Mouse (Mus musculus) liver, adult 2 months (tissue): ENCODE measurements around the gene Rbm7. TPM values are rescaled to one million over a fixed set of nuclear protein-coding genes. Genes with fewer than 3 reads are reported as not detected.
"Not testable (repeated sequence)": the region's sequence is repeated elsewhere in the genome, so short reads cannot be mapped to it uniquely, and the experiment has no call there.

ENCODE experiments used
- DNase-seq: peaks from one replicate; pipeline ENCODE4 v3.0.0-alpha.2; 2011; ENCODE audit warnings: low read depth, low spot score; ENCODE audit errors: extremely low read depth
- H3K27ac ChIP-seq: fragments of 200-500 bp; replicated peaks from 2 replicates; pipeline ENCODE4 v1.5.1; 2012; ENCODE audit warnings: low read depth, mild to moderate bottlenecking, control low read depth, inconsistent platforms, low read length; ENCODE audit not compliant: insufficient read depth
- H3K27me3 ChIP-seq: fragments of 200-500 bp; 2 replicates; pipeline ENCODE4 v1.6.1; 2012; ENCODE audit warnings: mild to moderate bottlenecking, moderate library complexity, low read length, inconsistent platforms; ENCODE audit not compliant: control insufficient read depth, insufficient read depth
- H3K36me3 ChIP-seq: fragments of 200-500 bp; 2 replicates; pipeline ENCODE4 v1.6.1; 2012; ENCODE audit warnings: low read length, inconsistent platforms; ENCODE audit not compliant: control insufficient read depth, insufficient read depth
- H3K4me1 ChIP-seq: fragments of 200-500 bp; 2 replicates; pipeline ENCODE4 v1.6.1; 2011; ENCODE audit warnings: low read length; ENCODE audit not compliant: control insufficient read depth, insufficient read depth
- H3K4me3 ChIP-seq: fragments of 200-500 bp; 2 replicates; pipeline ENCODE4 v1.5.1; 2011; ENCODE audit warnings: low read depth, mild to moderate bottlenecking, control low read depth, low read length, moderate library complexity; ENCODE audit not compliant: insufficient read depth
- H3K79me2 ChIP-seq: fragments of 200-500 bp; 2 replicates; pipeline ENCODE4 v1.6.1; 2012; ENCODE audit warnings: inconsistent platforms, mild to moderate bottlenecking, low read length, moderate library complexity; ENCODE audit not compliant: control insufficient read depth, insufficient read depth
- H3K9ac ChIP-seq: fragments of 200-500 bp; 2 replicates; pipeline ENCODE4 v1.6.1; 2012; ENCODE audit warnings: low read depth, mild to moderate bottlenecking, control low read depth, inconsistent platforms, low read length
- CTCF ChIP-seq: fragments of 200-500 bp; IDR thresholded peaks from 2 replicates; pipeline ENCODE4 v1.5.1; 2011; ENCODE audit warnings: low read depth, low read length, control low read depth
- POLR2A ChIP-seq: fragments of 200-500 bp; IDR thresholded peaks from 2 replicates; pipeline ENCODE4 v1.6.1; 2011; ENCODE audit warnings: low read length, control low read depth; ENCODE audit not compliant: insufficient read depth; ENCODE audit errors: extremely low read depth
- WGBS: fragments of 180-500 bp; shearing (Covaris S2); methylation state at CpG from one replicate; pipeline ENCODE4 v1.1.7; 2018; 5-methylcytosine and 5-hydroxymethylcytosine counted together
- polyA plus RNA-seq: library from polyadenylated mRNA; depleted of rRNA; stranded (reverse); fragments of >200 nt; gene quantifications from 2 replicates; pipeline ENCODE4 v1.2.3, GENCODE M21; 2012
- total RNA-seq: library from RNA; depleted of rRNA; stranded (reverse); fragments of >200 nt; gene quantifications from 2 replicates; pipeline ENCODE4 v1.2.3, GENCODE M21; 2014

Rbm7 gene
- total and polyA plus RNA-seq, 2 experiments = 17.9 to 57.7 TPM

DNA sequence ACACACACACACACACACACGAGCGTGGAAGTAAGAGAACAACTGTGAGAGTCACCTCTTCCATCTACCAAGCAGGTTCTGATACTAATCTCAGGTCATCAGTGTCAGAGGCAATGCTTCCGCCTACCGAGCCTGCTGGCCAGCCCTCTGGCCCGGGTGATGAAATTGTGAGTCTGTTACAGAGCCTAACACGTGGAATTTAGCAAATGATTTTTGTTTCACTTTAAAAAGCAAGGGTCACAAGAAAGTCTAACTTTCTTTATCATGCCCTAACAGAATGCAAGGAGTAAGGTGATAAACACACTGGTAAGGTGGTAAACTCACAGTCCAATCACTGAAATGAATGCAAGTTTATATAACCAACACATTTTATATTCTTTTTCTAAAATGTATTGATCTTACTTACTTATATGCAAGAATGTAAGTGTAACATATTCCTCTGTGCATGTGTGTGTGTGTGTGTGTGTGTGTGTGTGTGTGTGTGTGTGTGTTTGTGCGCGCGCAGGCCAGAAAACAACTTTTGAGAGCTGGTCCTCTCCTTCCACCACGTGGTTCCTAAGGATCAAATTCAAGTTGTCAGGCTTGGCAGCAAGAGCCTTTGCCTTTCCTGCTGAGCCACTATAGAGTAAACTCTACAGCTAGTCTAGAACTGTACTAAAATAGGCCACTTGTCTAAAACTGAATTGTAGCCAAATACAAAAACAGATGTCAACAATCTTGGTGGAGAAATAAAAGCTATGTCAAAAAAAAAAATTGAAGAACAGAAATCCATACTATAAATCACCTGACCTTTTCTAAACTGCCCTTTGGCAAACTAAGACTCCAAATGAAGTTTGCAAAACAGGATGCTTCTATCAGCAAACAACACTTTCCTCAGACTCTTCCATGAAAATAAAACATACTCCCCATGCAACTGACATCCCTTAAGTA is 18.6 kb downstream of the Rbm7 start:
- Histone ChIP-seq H3K36me3 (peaks cover 27% of the 10 kb centered on the region), H3K27ac (no peak overlapping the region), H3K27me3 (no peaks in the 10 kb centered on the region), H3K4me3 (no peak overlapping the region), H3K9ac (no peak overlapping the region), H3K4me1 (peaks cover 8% of the 10 kb centered on the region), H3K79me2 (peaks cover 4% of the 10 kb centered on the region; the same call in 1 of the 2 replicates)
- DNase-seq = peak; percentile 56
- TF ChIP-seq CTCF = no peak
- no peak for TF ChIP-seq POLR2A
- WGBS = 64% methylated on average over 10 of the region's 10 CpGs

DNA sequence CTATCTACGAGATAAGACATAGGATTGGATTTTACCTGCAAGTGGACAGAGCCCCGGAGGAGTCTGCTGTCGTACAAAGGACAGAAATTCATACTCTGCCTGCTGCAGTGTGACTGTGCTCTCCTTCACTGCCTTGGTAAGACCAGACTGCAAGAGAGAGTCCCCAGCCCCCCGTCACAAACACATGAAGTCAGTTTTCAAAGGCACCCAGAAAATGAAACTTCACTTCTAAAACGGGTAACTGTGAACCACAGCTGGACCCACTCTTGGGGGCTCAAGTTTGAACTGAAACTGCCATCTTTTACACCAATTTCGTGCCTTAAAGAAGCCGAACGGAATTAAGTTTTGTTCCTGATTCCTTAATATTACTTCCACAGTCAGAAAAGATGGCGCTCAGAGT is 20.7 kb downstream of the Rbm7 start:
- TF ChIP-seq CTCF (no peak), POLR2A (no peak)
- Histone ChIP-seq H3K27ac (no peak overlapping the region), H3K4me3 (no peak overlapping the region), H3K36me3 (peaks cover 34% of the 10 kb centered on the region), H3K79me2 (no peaks in the 10 kb centered on the region), H3K9ac (no peak overlapping the region), H3K4me1 (peaks cover under 1% of the 10 kb centered on the region), H3K27me3 (no peaks in the 10 kb centered on the region)
- DNase-seq = no peak
- 95% methylated on average over 9 of the region's 9 CpGs for WGBS

DNA sequence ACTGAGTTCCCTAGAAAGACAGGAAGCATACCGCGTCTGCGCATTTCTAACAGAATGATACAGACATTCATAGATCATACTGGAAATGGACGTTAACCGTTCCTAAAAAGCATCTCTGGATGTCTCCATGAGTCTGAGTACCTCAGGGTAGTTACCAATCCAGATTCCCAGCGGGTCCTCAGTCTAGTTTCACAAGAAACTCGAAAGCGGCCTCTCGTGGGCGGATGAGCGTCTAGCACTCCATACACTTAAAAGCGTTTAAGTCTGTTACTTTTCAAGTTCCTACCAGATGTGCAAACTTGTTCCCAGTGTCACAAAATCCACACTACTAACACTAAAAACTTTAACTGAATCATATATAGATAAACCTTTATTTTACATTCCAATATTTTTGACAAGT is 22.0 kb downstream of the Rbm7 start:
- Histone ChIP-seq H3K4me1 (no peaks in the 10 kb centered on the region; the same call in none of the 2 replicates), H3K4me3 (no peak overlapping the region), H3K79me2 (no peaks in the 10 kb centered on the region), H3K27me3 (no peaks in the 10 kb centered on the region), H3K27ac (no peak overlapping the region), H3K36me3 (peaks cover 42% of the 10 kb centered on the region), H3K9ac (no peak overlapping the region)
- no peak for DNase-seq
- TF ChIP-seq POLR2A (no peak), CTCF (no peak)
- WGBS = 92% methylated on average over 12 of the region's 12 CpGs

DNA sequence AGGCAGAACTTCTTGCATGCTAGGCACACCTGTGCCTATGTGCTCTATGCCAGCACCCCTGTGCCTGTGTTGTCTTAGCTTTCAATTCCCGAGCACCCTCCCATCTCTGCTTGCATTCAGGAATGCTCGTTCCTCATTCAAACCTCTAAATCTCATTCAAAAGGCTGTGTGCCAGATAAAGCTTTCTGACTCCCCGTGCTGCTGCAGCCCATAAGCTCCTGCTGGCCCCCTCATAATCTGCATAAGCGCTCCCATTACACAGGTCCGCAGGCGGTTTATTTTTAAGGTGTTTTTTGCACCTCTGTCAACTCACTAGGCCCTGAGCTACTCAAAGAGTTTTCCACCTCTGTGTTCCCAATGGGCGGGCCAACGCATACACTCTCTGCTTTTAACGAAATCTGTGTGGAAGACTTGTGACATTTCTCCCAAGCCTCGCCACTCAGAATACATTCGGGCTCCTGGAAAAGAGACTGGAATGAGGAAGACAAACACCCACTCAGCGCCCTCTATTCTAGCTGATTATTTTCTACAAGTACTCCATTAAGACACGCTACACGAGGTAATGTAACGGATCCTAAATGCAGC is 22.6 kb downstream of the Rbm7 start:
- H3K36me3 ChIP-seq = peaks cover 43% of the 10 kb centered on the region

DNA sequence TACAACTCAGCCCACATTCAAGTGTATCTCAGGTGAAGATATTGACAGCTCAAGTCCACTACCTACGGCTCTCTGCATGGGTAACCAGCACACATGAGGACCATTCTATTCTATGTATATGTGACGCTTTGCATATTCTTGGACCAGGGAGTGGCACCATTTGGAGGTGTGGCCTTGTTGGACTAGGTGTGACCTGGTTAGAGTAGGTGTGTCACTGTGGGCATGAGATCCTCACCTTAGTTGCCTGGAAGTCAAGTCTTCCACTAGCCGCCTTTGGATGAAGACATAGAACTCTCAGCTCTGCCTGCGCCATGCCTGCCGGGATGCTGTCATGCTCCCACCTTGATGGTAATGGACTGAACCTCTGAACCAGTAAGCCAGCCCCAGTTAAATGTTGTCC is 27.6 kb downstream of the Rbm7 start:
- not testable (repeated sequence) for H3K9ac ChIP-seq, H3K4me1 ChIP-seq, DNase-seq, H3K27ac ChIP-seq, H3K4me3 ChIP-seq, H3K79me2 ChIP-seq, H3K27me3 ChIP-seq
- 98% methylated on average over 5 of the region's 5 CpGs for WGBS
- peaks cover 18% of the 10 kb centered on the region for H3K36me3 ChIP-seq

More for the DNA sequence above, 22.6 kb downstream of the Rbm7 start:
- Histone ChIP-seq H3K79me2 (no peaks in the 10 kb centered on the region), H3K27ac (no peak overlapping the region), H3K27me3 (no peaks in the 10 kb centered on the region), H3K4me1 (no peaks in the 10 kb centered on the region; the same call in none of the 2 replicates), H3K9ac (no peak overlapping the region), H3K4me3 (no peak overlapping the region)
- DNase-seq = no peak
- 96% methylated on average over 15 of the region's 15 CpGs for WGBS
- no peak for TF ChIP-seq CTCF
- no peak for TF ChIP-seq POLR2A

DNA sequence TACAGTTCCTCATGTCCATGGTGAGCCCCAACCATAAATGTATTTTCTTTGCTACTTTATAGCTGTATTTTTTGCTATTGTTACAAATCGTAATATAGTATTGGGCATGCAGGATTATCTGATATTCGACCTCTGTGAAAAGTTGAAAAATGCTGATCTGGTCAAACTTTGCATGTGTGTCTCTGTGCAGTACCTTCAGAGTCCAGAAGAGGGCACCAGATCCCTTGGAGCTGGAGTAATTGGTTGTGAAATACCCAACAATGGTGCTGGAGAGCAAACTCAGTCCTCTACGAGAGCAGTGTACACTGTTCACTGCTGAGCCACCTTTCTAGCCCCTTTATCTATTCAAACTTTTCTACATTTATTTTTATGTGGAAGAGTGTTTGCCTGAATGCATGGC is 28.3 kb downstream of the Rbm7 start:
- DNase-seq = peak; percentile 62
- Histone ChIP-seq H3K36me3 (peaks cover 17% of the 10 kb centered on the region), H3K9ac (no peak overlapping the region), H3K27me3 (no peaks in the 10 kb centered on the region), H3K27ac (no peak overlapping the region), H3K4me3 (no peak overlapping the region), H3K4me1 (no peaks in the 10 kb centered on the region), H3K79me2 (no peaks in the 10 kb centered on the region)
- TF ChIP-seq CTCF (peak; percentile 55), POLR2A (no peak)
- WGBS = 35% methylated on average over 3 of the region's 3 CpGs
